In the genomic region with DNA sequence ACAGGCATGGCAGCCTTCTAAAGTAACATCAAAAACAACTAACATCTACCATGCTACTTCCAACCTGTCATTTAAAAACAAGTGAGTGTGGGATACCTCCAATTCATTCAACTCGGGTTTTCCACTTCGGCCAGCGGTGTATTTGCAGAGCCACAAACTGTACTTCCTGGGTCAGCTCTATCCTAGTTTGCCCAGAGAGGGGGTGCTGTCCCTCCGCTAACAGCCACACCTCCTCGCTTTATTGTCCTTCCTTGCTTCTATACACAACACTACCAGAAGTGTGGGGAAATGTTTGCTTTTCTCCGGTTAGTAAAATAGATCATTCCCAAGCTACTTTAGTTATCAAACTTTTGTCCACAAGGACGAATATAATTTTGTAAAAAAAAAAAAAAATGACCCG, we compare ENCODE assay signal across 8 mouse cellular contexts. TPM values are rescaled to one million over a fixed set of nuclear protein-coding genes. Genes with fewer than 3 reads are reported as not detected.
DNase-seq lines count a peak whose midpoint lies in the region; ATAC-seq and TF ChIP-seq lines count a peak whose summit lies in the region.

No protein-coding gene starts in this region.

- in situ Hi-C loops in CH12.LX (cut with MboI; ENCODE audit: low pct_ligation_motif_present, low pct_unique_long_range_greater_than_20kb, low sequenced_read_pairs), result loop anchor here (10.0 to 25.0 kb wide), 2 partner anchors 106 to 834 kb away; a partner anchor contains a TSS

- no peak for TF ChIP-seq CTCF in CH12.LX (conservative IDR thresholded peaks at IDR 0.05 in 1 of 2, IDR thresholded peaks at IDR 0.05 in 1 of 2; ENCODE audit: low read depth in 2 of 2, low read length in 2 of 2)
- TF ChIP-seq CTCF in lung, postnatal 0 days (IDR thresholded peaks at IDR 0.05), result peak; percentile 13

- peak; percentile 29 for DNase-seq in cerebellum, adult 9-10 months
- DNase-seq in CH12.LX (ENCODE audit: extremely low read depth), result peak; percentile 21
- peak; percentile 49 for DNase-seq in lung, postnatal 0 days (ENCODE audit: low spot score)
- no peak for DNase-seq in urinary bladder, postnatal 4 days (ENCODE audit: low spot score in 2 of 2)
- no peak for DNase-seq in right cerebral cortex, adult 2 months (ENCODE audit: low spot score in 2 of 2)

- peak overlapping the region; percentile 60 for H3K4me2 ChIP-seq in CH12.LX (ENCODE audit: insufficient read depth, low read depth, poor library complexity, severe bottlenecking)
- peak overlapping the region; percentile 98 for H3K4me2 ChIP-seq in heart, embryonic 16.5 days (ENCODE audit: low read depth, low read length)
- peak overlapping the region; percentile 99 for H3K4me2 ChIP-seq in lung, postnatal 0 days (replicated peaks; ENCODE audit: low read depth, low read length)

- 11% methylated on average over 8 of the region's 8 CpGs for WGBS in heart, embryonic 16.5 days
- 2% methylated on average over 8 of the region's 8 CpGs for WGBS in lung, postnatal 0 days

- peaks cover 0 to 26% of the 10 kb centered on the region in 2 experiments; a peak in 2 of 4 replicates for H3K4me1 ChIP-seq in CH12.LX (ENCODE audit: control insufficient read depth in 1 of 2, insufficient read depth in 2 of 2)
- peaks cover 17% of the 10 kb centered on the region for H3K4me1 ChIP-seq in heart, embryonic 16.5 days (ENCODE audit: control insufficient read depth, insufficient read depth, low read length)
- peaks cover 5% of the 10 kb centered on the region; the same call in 1 of the 2 replicates for H3K4me1 ChIP-seq in lung, postnatal 0 days (ENCODE audit: insufficient read depth, low read depth, low read length)

- no peaks in the 10 kb centered on the region for H3K9me3 ChIP-seq in CH12.LX (replicated peaks; ENCODE audit: low read length)
- no peaks in the 10 kb centered on the region for H3K9me3 ChIP-seq in heart, embryonic 16.5 days (replicated peaks; ENCODE audit: control insufficient read depth, low read length)
- no peaks in the 10 kb centered on the region for H3K9me3 ChIP-seq in lung, postnatal 0 days (ENCODE audit: low read length)

- no peak for TF ChIP-seq RAD21 in CH12.LX (IDR thresholded peaks at IDR 0.05; ENCODE audit: low read depth, low read length)

- dilution Hi-C loops in CH12.LX (cut with MboI; ENCODE audit: extremely low pct_ligation_motif_present, extremely low pct_unique_long_range_greater_than_20kb, low sequenced_read_pairs), result no loop called here

- peak overlapping the region; percentile 39 for H3K9ac ChIP-seq in CH12.LX (ENCODE audit: insufficient read depth, low read depth)
- H3K9ac ChIP-seq in heart, embryonic 16.5 days (ENCODE audit: low read length), result peak overlapping the region; percentile 89
- H3K9ac ChIP-seq in lung, postnatal 0 days (replicated peaks; ENCODE audit: low read depth), result no peak overlapping the region

- no peak for TF ChIP-seq EP300 in CH12.LX (IDR thresholded peaks at IDR 0.05; ENCODE audit: low read length)
- no peak for TF ChIP-seq EP300 in lung, postnatal 0 days (IDR thresholded peaks at IDR 0.05)

- H3K79me2 ChIP-seq in CH12.LX (replicated peaks; ENCODE audit: control insufficient read depth, extremely low read depth, insufficient read depth, poor library complexity, severe bottlenecking), result peaks cover 9% of the 10 kb centered on the region

- ATAC-seq in cerebellum, adult (ENCODE audit: insufficient number of reproducible peaks, low FRiP score, low TSS enrichment), result no peak
- ATAC-seq in heart, embryonic 16.5 days (replicated peaks; ENCODE audit: extremely low read depth, insufficient read depth, low FRiP score), result no peak
- ATAC-seq in lung, postnatal 0 days, result no peak
- no peak for ATAC-seq in megakaryocyte progenitor cell, adult 5-6 weeks (replicated peaks; ENCODE audit: poor library complexity)

- no peak for TF ChIP-seq POLR2A in CH12.LX (IDR thresholded peaks at IDR 0.05; ENCODE audit: low read depth, low read length)

- H3K36me3 ChIP-seq in CH12.LX (replicated peaks in 1 of 2; ENCODE audit: control insufficient read depth in 1 of 2, insufficient read depth in 1 of 2, low read length in 1 of 2), result peaks cover 16 to 54% of the 10 kb centered on the region in 2 experiments
- H3K36me3 ChIP-seq in heart, embryonic 16.5 days (ENCODE audit: control insufficient read depth, insufficient read depth), result peaks cover 13% of the 10 kb centered on the region
- 0 out of 2 replicates have a peak, but pooled peaks cover 6% of the 10 kb centered on the region for H3K36me3 ChIP-seq in lung, postnatal 0 days (ENCODE audit: insufficient read depth, low read length)

- H3K4me3 ChIP-seq in CH12.LX (replicated peaks in 1 of 3; ENCODE audit: low read depth in 2 of 3, low read length in 2 of 3, poor library complexity in 1 of 3), result peak overlapping the region; percentile 84 to 93 (median 87)
- H3K4me3 ChIP-seq in heart, embryonic 16.5 days (ENCODE audit: low read length), result peak overlapping the region; percentile 93
- H3K4me3 ChIP-seq in lung, postnatal 0 days (ENCODE audit: low read depth, low read length), result peak overlapping the region; percentile 72

- no peak overlapping the region for H3K27ac ChIP-seq in CH12.LX (ENCODE audit: insufficient read depth, low read depth)
- no peak overlapping the region for H3K27ac ChIP-seq in heart, embryonic 16.5 days (ENCODE audit: low read length)
- no peak overlapping the region for H3K27ac ChIP-seq in lung, postnatal 0 days (ENCODE audit: low read length)

- no peaks in the 10 kb centered on the region for H3K27me3 ChIP-seq in CH12.LX (replicated peaks)
- H3K27me3 ChIP-seq in heart, embryonic 16.5 days (ENCODE audit: control insufficient read depth, insufficient read depth, low read length), result no peaks in the 10 kb centered on the region
- no peaks in the 10 kb centered on the region for H3K27me3 ChIP-seq in lung, postnatal 0 days (replicated peaks; ENCODE audit: insufficient read depth, low read length)

TF ChIP-seq in CH12.LX, 34 proteins besides CTCF, POLR2A, EP300 and RAD21:
- TF ChIP-seq MEF2A (IDR thresholded peaks at IDR 0.05; ENCODE audit: borderline replicate concordance, low read depth, low read length) (no peak), SMC3 (IDR thresholded peaks at IDR 0.05; ENCODE audit: low read depth, low read length) (no peak), ETS1 (conservative IDR thresholded peaks at IDR 0.05; ENCODE audit: low read depth, low read length) (no peak), ELF1 (IDR thresholded peaks at IDR 0.05; ENCODE audit: low read depth, low read length) (peak; percentile 28; the same call in 1 of the 2 replicates)
TF ChIP-seq in CH12.LX: peak in this region for 1.

RNA-seq across cellular contexts. Expression of a gene that starts 0.7 kb away (rescaled TPM):
- total RNA-seq in CH12.LX (2012; rRNA removed) (28.8 and 29.3 TPM in 2 replicates), CH12.LX (2014; rRNA removed) (27.4 and 28.5 TPM in 2 replicates)
- 31.5 and 32.1 TPM in 2 replicates for polyA plus RNA-seq in CH12.LX (2012; ENCODE audit: insufficient read length, low read depth)
- 20.1 and 20.6 TPM in 2 replicates for polyA plus RNA-seq in heart, embryonic 16.5 days (2015; fragmentation: Nextera tagmentation; extraction: Ambion mirVana)
- 20.5 and 24.6 TPM in 2 replicates for polyA plus RNA-seq in lung, postnatal 0 days (2015; fragmentation: Nextera tagmentation; extraction: Ambion mirVana)
- 27.0 and 31.0 TPM in 2 replicates for total RNA-seq in megakaryocyte progenitor cell, adult 5-6 weeks (2015)
- total RNA-seq in megakaryocyte progenitor cell, adult 5-6 weeks (2017), result 25.1 and 31.6 TPM in 2 replicates

RNA-seq across cellular contexts. Expression of a gene that starts 0.8 kb away (rescaled TPM):
- total RNA-seq in CH12.LX (2012; rRNA removed) (1.7 TPM in 2 replicates), CH12.LX (2014; rRNA removed) (2.8 and 2.9 TPM in 2 replicates)
- polyA plus RNA-seq in CH12.LX (2012; ENCODE audit: insufficient read length, low read depth), result 2.1 and 2.2 TPM in 2 replicates
- 3.9 and 5.2 TPM in 2 replicates for polyA plus RNA-seq in heart, embryonic 16.5 days (2015; fragmentation: Nextera tagmentation; extraction: Ambion mirVana)
- 6.1 and 6.7 TPM in 2 replicates for polyA plus RNA-seq in lung, postnatal 0 days (2015; fragmentation: Nextera tagmentation; extraction: Ambion mirVana)
- 4.9 and 6.3 TPM in 2 replicates for total RNA-seq in megakaryocyte progenitor cell, adult 5-6 weeks (2015)
- 2.5 and 5.7 TPM in 2 replicates for total RNA-seq in megakaryocyte progenitor cell, adult 5-6 weeks (2017)

Comparison
In these comparisons a context has a peak if more than half of its experiments do, and no peak if none do; other contexts are left out.
1. DNase-seq: peak in cerebellum, adult 9-10 months (single experiment), CH12.LX (single experiment) and lung, postnatal 0 days (single experiment); none in urinary bladder, postnatal 4 days (0 of 2) and right cerebral cortex, adult 2 months (0 of 2).
2. Peak in every context shown above with its lines, with median percentiles within 50 percentile points of each other: H3K4me2 ChIP-seq and H3K4me3 ChIP-seq.